Mouse (Mus musculus) mouse trophoblast stem cell (cell line): Measurements from ENCODE around the gene Gm10799.
"Not testable (repeated sequence)": the region's sequence is repeated elsewhere in the genome, so short reads cannot be mapped to it uniquely, and the experiment has no call there.

Experiments
- in situ Hi-C, 2 experiments: fragments of 300-500 bp; cut with MseI, MboI; formaldehyde crosslinking; loops; 2 replicates in 1 of 2; 3 replicates in 1 of 2; pipeline ENCODE4 v1.15.1; 2025

Gm10799 gene

DNA sequence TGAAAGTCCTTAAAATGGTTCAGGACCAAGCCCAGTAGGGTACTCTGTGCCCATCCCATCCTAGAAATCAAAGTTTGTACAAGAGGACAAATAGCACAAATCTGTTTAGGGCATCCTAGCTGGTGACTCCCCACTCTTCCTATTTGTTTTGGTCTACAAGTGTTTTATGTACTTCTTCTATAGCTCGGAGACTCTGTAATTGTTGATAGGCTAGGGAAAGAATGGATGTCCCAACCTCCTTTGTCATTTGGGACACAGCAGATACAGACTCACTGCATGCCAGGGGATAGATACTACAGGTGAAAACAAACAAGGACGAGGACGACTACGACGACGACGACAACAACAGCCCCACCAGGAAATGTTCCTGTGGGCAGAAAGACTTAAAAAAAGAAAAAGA lies at the start of gene Gm10799:
Gene Gm10799, minus strand, starts transcription at position 101 of the 400 bp plus-strand sequence.
- in situ Hi-C loops, result not testable (repeated sequence)

DNA sequence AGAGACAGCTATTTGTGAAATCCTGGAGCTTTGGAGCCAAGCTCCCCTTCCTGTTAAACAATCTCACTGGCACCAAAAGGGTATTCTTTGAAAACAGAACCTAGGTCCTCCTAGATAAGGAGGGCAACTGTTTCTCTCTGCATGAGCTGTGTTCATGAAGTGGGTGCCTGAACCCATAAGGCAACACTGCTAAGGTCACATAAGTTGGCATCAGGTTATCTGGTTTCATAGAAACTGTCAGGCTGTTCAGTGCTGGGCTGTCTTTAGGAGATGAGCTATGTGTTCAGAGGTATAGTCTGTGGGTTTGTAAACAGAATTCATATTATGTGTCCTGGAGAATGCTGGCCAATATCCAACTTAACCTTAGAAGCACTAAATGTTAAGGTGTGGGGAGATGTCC lies 48.8 kb upstream of the Gm10799 start:
- in situ Hi-C loops, result not testable (repeated sequence)

- in situ Hi-C loops, result no loop called here
These were observed 46.5 kb upstream of the Gm10799 start for GRCm38 (mm10) chr2:104114898-104115297.

GRCm38 (mm10) chr2:104113563-104113962 lies 45.2 kb upstream of the Gm10799 start:
- in situ Hi-C loops, result not testable (repeated sequence)

- in situ Hi-C loops, result not testable (repeated sequence)
These were observed 42.9 kb upstream of the Gm10799 start for GRCm38 (mm10) chr2:104111170-104111797.

DNA sequence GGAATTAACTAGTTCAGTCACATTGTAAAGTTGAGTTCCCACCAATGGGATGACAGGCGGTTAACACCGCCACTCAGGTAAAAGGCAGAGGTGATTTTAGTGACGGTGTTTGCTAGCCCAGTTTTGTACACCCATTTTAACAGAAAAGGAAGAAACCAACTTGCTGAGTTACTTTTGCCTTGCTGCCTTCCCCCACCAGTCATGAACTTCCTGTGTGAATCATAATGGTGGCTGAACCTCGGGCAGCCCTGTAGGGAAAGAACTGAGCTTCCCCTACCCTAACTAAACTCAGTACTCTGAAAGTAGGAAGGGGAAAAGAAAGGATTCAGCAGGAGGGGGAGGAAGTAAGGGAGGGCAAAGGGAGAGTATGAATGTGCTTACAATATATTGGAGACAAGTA lies 41.7 kb upstream of the Gm10799 start:
- in situ Hi-C loops, result no loop called here

DNA sequence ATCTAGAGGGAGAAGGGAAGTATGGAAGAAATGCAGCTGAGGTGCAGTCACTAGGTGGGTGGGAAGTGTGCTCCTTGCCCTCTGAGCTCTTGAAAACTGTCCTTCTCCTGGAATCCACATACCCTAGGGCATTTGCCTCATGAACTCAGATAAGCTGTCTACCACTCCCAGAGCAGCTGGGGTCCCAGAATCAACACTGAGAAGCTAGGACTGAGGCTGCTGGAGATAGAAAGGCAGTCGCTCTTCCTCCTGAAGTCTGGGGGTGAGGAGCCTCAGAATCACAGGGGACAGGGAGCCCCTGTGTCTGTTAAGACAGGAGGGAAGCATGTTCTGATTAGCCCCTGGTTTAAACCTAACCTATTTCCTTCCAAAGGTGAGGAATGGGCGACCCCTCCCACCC lies 41.2 kb upstream of the Gm10799 start:
- in situ Hi-C loops, result no loop called here

DNA sequence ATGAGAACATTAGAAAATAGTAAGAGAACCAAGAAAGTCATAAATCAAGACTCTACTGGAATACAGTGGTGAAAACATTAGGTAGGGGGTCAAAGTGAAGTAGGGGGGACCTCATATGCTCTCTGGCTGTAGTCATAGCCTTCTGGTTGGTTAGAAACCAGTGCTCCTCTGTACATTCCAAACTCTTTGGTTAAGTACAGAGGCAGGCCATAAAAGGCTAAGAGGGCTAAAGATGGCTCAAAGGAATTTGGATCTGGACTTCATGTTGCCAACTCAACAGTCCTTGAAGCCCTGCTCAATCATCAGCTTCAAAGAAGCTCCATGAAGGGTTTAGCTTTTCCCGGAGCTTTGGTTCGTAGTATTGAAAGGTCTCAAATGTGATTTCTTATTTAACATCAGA lies 40.7 kb upstream of the Gm10799 start:
- in situ Hi-C loops, result not testable (repeated sequence)

GRCm38 (mm10) chr2:104104800-104105199 lies 36.5 kb upstream of the Gm10799 start:
- in situ Hi-C loops, result no loop called here

DNA sequence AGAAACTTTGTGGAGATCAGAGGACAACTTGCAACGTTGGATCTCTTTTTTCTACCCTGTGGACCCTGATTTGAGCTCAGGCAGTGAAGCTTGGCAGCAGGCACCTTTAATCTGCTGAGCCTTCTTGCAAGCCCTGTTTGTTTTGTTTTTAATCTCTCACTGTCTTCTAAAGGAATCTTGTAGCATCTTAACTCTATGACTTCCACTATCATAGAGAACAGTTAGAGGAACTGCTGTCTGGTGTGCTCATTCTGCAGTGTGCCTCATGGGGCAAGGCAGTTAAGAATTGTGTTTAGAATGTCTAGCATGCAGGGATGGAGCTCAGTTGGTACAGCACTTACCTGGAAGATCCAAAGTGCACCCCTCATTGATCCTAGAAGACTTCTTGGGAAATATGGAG lies 31.6 kb upstream of the Gm10799 start:
- in situ Hi-C loops, result no loop called here

- in situ Hi-C loops, result no loop called here
These were observed 30.9 kb upstream of the Gm10799 start for GRCm38 (mm10) chr2:104099231-104099585.

GRCm38 (mm10) chr2:104098529-104099230 lies 30.3 kb upstream of the Gm10799 start:
- in situ Hi-C loops, result no loop called here

DNA sequence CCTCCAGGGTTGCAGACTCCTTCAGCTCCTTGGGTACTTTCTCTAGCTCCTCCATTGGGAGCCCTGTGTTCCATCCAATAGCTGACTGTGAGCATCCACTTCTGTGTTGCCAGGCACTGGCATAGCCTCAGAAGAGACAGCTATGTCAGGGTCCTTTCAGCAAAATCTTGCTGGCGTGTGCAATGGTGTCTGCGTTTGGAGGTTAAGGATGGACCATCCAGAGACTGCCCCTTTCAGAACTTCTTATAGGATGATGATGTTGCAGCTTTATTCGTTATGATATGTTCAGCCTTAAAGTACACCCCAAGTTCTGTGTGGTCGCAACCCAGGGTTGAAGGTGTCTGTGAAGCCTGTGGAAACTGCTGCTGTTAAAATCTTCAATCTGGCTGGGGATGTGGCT lies 29.0 kb upstream of the Gm10799 start:
- in situ Hi-C loops, result not testable (repeated sequence)

- in situ Hi-C loops, result not testable (repeated sequence)
These were observed 28.4 kb upstream of the Gm10799 start for GRCm38 (mm10) chr2:104096796-104097195.

GRCm38 (mm10) chr2:104096256-104096655 lies 27.9 kb upstream of the Gm10799 start:
- in situ Hi-C loops, result no loop called here

DNA sequence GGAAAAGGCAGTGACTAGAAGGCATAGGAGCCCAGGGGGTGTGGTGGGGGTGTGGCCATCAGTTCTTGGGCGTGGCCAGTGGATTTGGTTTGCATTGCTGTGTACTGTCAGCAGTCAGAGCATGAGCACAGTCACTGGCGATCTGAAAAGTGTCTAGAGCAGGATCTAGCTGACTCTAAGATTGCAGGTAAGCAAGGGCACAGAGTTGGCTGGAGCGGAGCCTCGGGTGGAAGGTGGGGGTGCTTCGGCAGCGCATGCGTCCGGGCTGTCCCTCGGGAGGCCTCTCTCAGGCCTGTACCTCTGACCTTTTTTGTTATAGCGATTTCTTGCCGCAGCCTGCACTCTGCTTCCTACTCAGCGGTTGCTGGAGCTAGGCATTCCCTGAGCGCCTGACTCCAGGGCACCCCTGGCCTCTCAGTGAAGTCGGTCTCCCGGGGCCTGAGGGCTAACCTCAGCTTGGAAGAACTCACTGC lies 27.4 kb upstream of the Gm10799 start, which contains the start of gene Cd59a:
Gene Cd59a, plus strand, starts transcription at position 61 of the 473 bp plus-strand sequence.
- in situ Hi-C loops, result no loop called here

- in situ Hi-C loops, result no loop called here
These were observed 25.0 kb upstream of the Gm10799 start for GRCm38 (mm10) chr2:104093305-104093704.

DNA sequence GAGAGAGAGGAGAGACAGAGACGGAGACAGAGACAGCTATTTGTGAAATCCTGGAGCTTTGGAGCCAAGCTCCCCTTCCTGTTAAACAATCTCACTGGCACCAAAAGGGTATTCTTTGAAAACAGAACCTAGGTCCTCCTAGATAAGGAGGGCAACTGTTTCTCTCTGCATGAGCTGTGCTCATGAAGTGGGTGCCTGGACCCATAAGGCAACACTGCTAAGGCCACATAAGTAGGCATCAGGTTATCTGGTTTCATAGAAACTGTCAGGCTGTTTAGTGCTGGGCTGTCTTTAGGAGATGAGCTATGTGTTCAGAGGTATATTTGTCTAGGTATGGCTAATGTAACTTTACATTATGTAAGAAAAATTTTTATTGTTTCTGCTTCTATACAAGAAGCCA lies 19.2 kb upstream of the Gm10799 start:
- in situ Hi-C loops, result not testable (repeated sequence)

DNA sequence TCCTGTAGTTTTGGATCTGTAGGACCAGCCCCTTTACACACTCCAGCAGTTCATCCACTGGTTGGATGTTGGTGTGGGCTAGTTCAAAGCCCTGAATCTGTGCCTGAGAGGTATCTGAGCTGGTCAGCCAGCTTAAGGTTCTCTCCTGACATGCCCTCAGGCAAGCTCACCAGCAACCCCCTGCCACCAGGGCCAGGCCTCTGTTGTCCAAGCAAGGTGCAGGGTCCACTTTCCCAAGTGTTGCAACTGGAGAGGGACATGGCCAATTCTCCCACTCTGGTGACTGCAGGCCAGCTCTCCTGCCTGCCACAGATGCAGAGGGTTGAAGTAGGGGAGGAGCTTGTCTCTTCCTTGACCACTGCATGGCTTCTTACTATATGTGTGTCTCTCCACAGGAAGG lies 15.7 kb upstream of the Gm10799 start:
- in situ Hi-C loops, result not testable (repeated sequence)

- in situ Hi-C loops, result no loop called here
These were observed 14.1 kb upstream of the Gm10799 start for GRCm38 (mm10) chr2:104082474-104082873.

DNA sequence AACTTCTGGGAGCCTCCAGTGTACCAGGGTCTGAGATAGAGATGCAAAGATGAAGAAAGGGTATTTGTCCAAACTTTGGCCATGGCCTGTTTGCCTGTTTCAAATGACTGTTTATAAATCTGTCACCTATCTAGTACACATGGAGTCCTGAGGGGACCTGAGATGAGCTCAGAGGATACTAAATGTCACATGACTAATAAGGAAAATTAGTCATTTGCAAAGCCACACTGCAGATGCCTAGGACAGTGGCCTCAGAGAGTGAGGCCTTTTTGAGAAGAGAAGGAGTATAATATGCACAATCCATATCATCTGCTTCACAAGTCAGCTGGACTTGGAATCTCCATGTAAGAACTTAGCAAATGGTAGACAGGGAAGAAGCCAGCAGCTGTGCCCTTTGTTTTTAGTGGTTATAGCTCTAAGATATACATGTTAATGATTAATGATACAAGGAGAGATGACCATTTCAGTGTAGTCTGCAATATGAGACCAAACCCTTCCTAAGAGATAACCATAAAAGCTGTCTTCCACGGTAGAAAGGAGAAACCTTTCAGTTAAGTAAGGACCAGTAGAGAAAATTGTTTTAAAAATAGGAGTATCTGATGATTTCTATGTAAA lies 13.2 kb upstream of the Gm10799 start:
- in situ Hi-C loops, result not testable (repeated sequence)

DNA sequence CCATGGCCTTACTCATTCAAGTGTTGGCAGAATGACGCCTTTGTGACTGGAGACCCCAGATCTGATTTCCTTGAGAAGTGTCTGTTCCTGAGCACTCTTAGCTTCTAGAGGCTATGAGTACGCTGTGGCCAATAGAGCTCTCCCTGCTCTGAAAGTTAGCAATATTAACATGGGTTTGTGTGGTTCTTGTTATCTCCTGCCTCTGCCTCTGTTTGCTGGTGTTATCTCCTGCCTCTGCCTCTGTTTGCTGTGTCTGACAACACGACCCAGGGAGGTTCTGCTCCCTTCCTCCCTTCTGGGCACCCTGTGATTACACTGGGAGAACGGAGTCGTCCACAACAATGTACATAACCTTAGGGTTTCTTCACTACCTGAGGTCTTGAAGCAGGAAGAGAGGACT lies 9.9 kb upstream of the Gm10799 start:
- in situ Hi-C loops, result not testable (repeated sequence)

GRCm38 (mm10) chr2:104069704-104070185 lies 1.4 kb upstream of the Gm10799 start, which contains the start of gene Cd59b:
Gene Cd59b (plus strand): TSS chr2:104069849.
- in situ Hi-C loops, result no loop called here
